Mouse (Mus musculus) brain, embryonic 14.5 days (tissue): Measurements from ENCODE around the gene Slc35f6.

Experiments
- CTCF ChIP-seq: fragments of 200-500 bp; IDR thresholded peaks from 2 replicates; pipeline ENCODE4 v1.5.1; 2012; ENCODE audit warnings: inconsistent platforms, mild to moderate bottlenecking, moderate library complexity, borderline replicate concordance; ENCODE audit not compliant: insufficient read depth, insufficient read length; ENCODE audit errors: extremely low read depth
- POLR2A ChIP-seq: fragments of 200-500 bp; IDR thresholded peaks from 2 replicates; pipeline ENCODE4 v1.6.1; 2012; ENCODE audit warnings: mild to moderate bottlenecking, inconsistent platforms, borderline replicate concordance; ENCODE audit not compliant: poor library complexity, insufficient read depth, insufficient read length, severe bottlenecking; ENCODE audit errors: extremely low read depth

DNA sequence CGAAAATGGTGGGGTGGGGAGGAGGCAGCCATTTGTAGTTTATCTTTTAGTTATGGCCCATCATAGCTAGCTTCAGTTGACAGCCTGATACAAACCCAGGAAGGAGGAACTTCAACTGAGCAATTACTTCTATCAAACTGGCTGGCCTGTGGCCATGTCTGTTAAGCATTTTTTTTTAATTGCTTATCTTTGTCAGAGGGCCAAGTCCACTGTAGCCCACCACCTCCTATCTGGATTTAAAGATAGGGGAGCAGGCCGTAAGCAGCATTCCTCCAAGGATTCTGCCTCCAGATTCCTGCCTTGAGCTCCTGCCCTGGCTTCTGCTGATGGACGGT, 21.7 kb downstream of the Slc35f6 start:
- TF ChIP-seq CTCF (no peak), POLR2A (no peak)
